Mouse (Mus musculus): ENCODE measurements at regions not wholly inside any gene's neighbourhood (a gene's known extent, or its start where the extent isn't known, plus 50 kb on each side); places are given as distances from the start of the nearest gene placed in this dataset.
"Not testable (repeated sequence)": the region's sequence is repeated elsewhere in the genome, so short reads cannot be mapped to it uniquely, and the experiment has no call there.

GRCm38 (mm10) chr12:17852138-17852537, 161.5 kb downstream of the Hpcal1 start:
- DNase-seq (ENCODE audit: low spot score), result peak; percentile 25

GRCm38 (mm10) chr12:17872491-17872890, 181.8 kb downstream of the Hpcal1 start:
- not testable (repeated sequence) for DNase-seq (ENCODE audit: low spot score)

- peak; percentile 97 for DNase-seq (ENCODE audit: low spot score)
These were observed 190.9 kb downstream of the Hpcal1 start for GRCm38 (mm10) chr12:17881371-17882116.

- not testable (repeated sequence) for DNase-seq (ENCODE audit: low spot score)
These were observed 191.8 kb downstream of the Hpcal1 start for GRCm38 (mm10) chr12:17882117-17883116.

- not testable (repeated sequence) for DNase-seq (ENCODE audit: low spot score)
These were observed 201.1 kb downstream of the Hpcal1 start for GRCm38 (mm10) chr12:17891663-17892310.

GRCm38 (mm10) chr12:17913058-17913457, 222.4 kb downstream of the Hpcal1 start:
- DNase-seq (ENCODE audit: low spot score), result not testable (repeated sequence)
